Mouse (Mus musculus): ENCODE measurements around the gene Mtf1. TPM values are rescaled to one million over a fixed set of nuclear protein-coding genes. Genes with fewer than 3 reads are reported as not detected.

Mtf1 gene
- total and polyA plus RNA-seq, 3 experiments: 17.8 to 37.8 (median 28.9) TPM

DNA sequence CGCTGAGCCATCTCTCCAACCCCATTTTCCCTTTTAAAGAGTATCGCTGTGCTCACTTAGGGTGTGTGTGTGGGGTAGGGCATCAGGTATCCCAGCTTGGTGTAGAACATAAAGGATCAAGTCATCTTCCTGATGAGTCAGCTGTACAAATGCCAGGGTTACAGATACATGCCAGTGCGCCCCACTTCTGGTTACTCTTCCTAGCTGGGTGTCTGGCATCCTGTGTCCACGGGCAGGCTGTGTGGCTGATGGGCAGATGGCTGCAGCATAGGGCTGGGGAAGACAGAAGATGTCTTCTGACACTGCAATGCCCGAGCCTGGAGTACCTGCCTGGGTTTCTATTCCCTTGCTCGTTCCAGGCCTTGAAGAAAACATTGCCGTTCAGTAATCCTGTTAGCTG lies 20.5 kb upstream of the Mtf1 start:
- DNase-seq (ENCODE audit: low read depth, low spot score): no peak
- H3K9me3 ChIP-seq (replicated peaks; ENCODE audit: insufficient read depth, low read length): no peaks in the 10 kb centered on the region
- no peak for TF ChIP-seq MAZ (IDR thresholded peaks at IDR 0.05; ENCODE audit: low read depth, low read length)
- no peak for TF ChIP-seq MXI1 (IDR thresholded peaks at IDR 0.05; ENCODE audit: low read depth, low read length)
- no peak for TF ChIP-seq SIN3A (IDR thresholded peaks at IDR 0.05; ENCODE audit: low read length)
- no peak for TF ChIP-seq E2F4 (IDR thresholded peaks at IDR 0.05; ENCODE audit: borderline replicate concordance, low read depth, low read length)
- TF ChIP-seq JUND (IDR thresholded peaks at IDR 0.05; ENCODE audit: low read depth, low read length): no peak
- no peak for TF ChIP-seq GABPA (IDR thresholded peaks at IDR 0.05; ENCODE audit: low read depth, low read length)
- TF ChIP-seq RAD21 (IDR thresholded peaks at IDR 0.05; ENCODE audit: low read depth, low read length): no peak
- H3K27me3 ChIP-seq (ENCODE audit: control insufficient read depth in 1 of 2, insufficient read depth in 2 of 2, low read length in 2 of 2): no peaks in the 10 kb centered on the region
- H3K27ac ChIP-seq (ENCODE audit: control insufficient read depth, low read depth, low read length): no peak overlapping the region
- H3K4me1 ChIP-seq (ENCODE audit: control insufficient read depth in 1 of 2, insufficient read depth in 2 of 2, low read length in 2 of 2): no peaks in the 10 kb centered on the region
- H3K9ac ChIP-seq (ENCODE audit: control insufficient read depth, low read depth, low read length, poor library complexity, severe bottlenecking): no peak overlapping the region
- peaks cover 2% of the 10 kb centered on the region for H3K79me2 ChIP-seq (ENCODE audit: control insufficient read depth, insufficient read depth, low read length, poor library complexity)
- H3K36me3 ChIP-seq (ENCODE audit: control insufficient read depth in 1 of 2, insufficient read depth in 2 of 2, low read length in 2 of 2): peaks cover 0 to 13% of the 10 kb centered on the region in 2 experiments; a peak in 2 of 4 replicates
- H3K4me3 ChIP-seq (ENCODE audit: control insufficient read depth in 1 of 2, insufficient read depth in 1 of 2, low read depth in 2 of 2, low read length in 2 of 2): no peak overlapping the region

DNA sequence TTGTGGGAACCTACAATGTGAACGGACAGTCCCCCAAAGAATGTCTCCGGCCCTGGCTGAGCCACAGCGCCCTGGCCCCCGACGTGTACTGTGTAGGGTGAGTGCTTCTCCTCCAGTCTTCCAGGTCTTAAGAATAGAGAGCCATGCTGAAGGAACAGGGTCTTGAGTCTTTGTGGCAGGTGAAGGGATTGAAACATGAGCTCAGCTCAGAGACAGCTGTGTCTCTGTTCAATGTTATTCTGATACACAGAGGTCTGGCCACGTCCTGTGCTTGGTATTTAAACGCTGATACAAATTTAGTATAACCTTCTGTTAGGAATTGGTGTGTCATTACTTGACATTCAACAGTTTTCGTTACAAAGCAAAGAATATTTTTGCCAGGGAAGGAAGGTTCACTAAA lies 19.5 kb upstream of the Mtf1 start:
- Histone ChIP-seq H3K9me3 (replicated peaks; ENCODE audit: insufficient read depth, low read length) (no peaks in the 10 kb centered on the region), H3K27me3 (ENCODE audit: control insufficient read depth in 1 of 2, insufficient read depth in 2 of 2, low read length in 2 of 2) (no peaks in the 10 kb centered on the region), H3K79me2 (ENCODE audit: control insufficient read depth, insufficient read depth, low read length, poor library complexity) (no peaks in the 10 kb centered on the region), H3K9ac (ENCODE audit: control insufficient read depth, low read depth, low read length, poor library complexity, severe bottlenecking) (no peak overlapping the region), H3K4me3 (ENCODE audit: control insufficient read depth in 1 of 2, insufficient read depth in 1 of 2, low read depth in 2 of 2, low read length in 2 of 2) (no peak overlapping the region), H3K36me3 (ENCODE audit: control insufficient read depth in 1 of 2, insufficient read depth in 2 of 2, low read length in 2 of 2) (peaks cover 0 to 15% of the 10 kb centered on the region in 2 experiments; a peak in 2 of 4 replicates), H3K27ac (ENCODE audit: control insufficient read depth, low read depth, low read length) (no peak overlapping the region), H3K4me1 (ENCODE audit: control insufficient read depth in 1 of 2, insufficient read depth in 2 of 2, low read length in 2 of 2) (no peaks in the 10 kb centered on the region)
- no peak for DNase-seq (ENCODE audit: low read depth, low spot score)
- TF ChIP-seq POLR2A (IDR thresholded peaks at IDR 0.05; ENCODE audit: control insufficient read depth in 1 of 2, insufficient read depth in 1 of 2, low read depth in 1 of 2, low read length in 2 of 2, poor library complexity in 1 of 2) (no peak), ZC3H11A (IDR thresholded peaks at IDR 0.05; ENCODE audit: low read depth, low read length) (no peak), ZMIZ1 (IDR thresholded peaks at IDR 0.05; ENCODE audit: low read depth, low read length) (no peak), NELFE (IDR thresholded peaks at IDR 0.05; ENCODE audit: low read depth, low read length) (no peak), CTCF (IDR thresholded peaks at IDR 0.05 in 2 of 3, conservative IDR thresholded peaks at IDR 0.05 in 1 of 3; ENCODE audit: control insufficient read depth in 1 of 3, insufficient read depth in 1 of 3, low read depth in 2 of 3, low read length in 3 of 3, poor library complexity in 1 of 3, severe bottlenecking in 1 of 3) (no peak), SMC3 (IDR thresholded peaks at IDR 0.05; ENCODE audit: low read depth, low read length) (no peak), KAT2A (conservative IDR thresholded peaks at IDR 0.05; ENCODE audit: low read depth, low read length) (no peak), MYB (IDR thresholded peaks at IDR 0.05; ENCODE audit: low read depth, low read length) (no peak), SIN3A (IDR thresholded peaks at IDR 0.05; ENCODE audit: low read length) (no peak), GATA1 (IDR thresholded peaks at IDR 0.05; ENCODE audit: low read depth, low read length) (no peak), MXI1 (IDR thresholded peaks at IDR 0.05; ENCODE audit: low read depth, low read length) (no peak), MEF2A (IDR thresholded peaks at IDR 0.05; ENCODE audit: extremely low read depth, insufficient replicate concordance, low read depth, low read length, poor library complexity, severe bottlenecking) (no peak), BHLHE40 (IDR thresholded peaks at IDR 0.05; ENCODE audit: borderline replicate concordance, low read depth, low read length) (no peak), RCOR1 (IDR thresholded peaks at IDR 0.05; ENCODE audit: low read depth, low read length) (no peak), CHD1 (IDR thresholded peaks at IDR 0.05; ENCODE audit: low read depth, low read length) (no peak), NRF1 (IDR thresholded peaks at IDR 0.05; ENCODE audit: insufficient read depth, low read depth, low read length, poor library complexity, severe bottlenecking) (no peak), ZNF384 (IDR thresholded peaks at IDR 0.05; ENCODE audit: low read depth, low read length) (no peak), POLR2AphosphoS5 (IDR thresholded peaks at IDR 0.05; ENCODE audit: borderline replicate concordance, low read depth, low read length) (no peak), ELF1 (IDR thresholded peaks at IDR 0.05; ENCODE audit: low read depth, low read length) (no peak), POLR2AphosphoS2 (IDR thresholded peaks at IDR 0.05; ENCODE audit: low read length) (no peak)

Data from MEL (cell line).